Mouse (Mus musculus) kidney, embryonic 16.5 days (tissue): ENCODE data around the gene Gm45140. TPM values are rescaled to one million over a fixed set of nuclear protein-coding genes. Genes with fewer than 3 reads are reported as not detected.

Source experiments
- ATAC-seq: fragments of 200-750 bp; cut with Nextera tagmentation; 2 replicates; pipeline ENCODE4 v1.8.0; 2017; ENCODE audit warnings: moderate TSS enrichment; ENCODE audit not compliant: low FRiP score, low TSS enrichment
- H3K27ac ChIP-seq: fragments of 300-500 bp; sonication (generic); 2 replicates; pipeline ENCODE4 v1.5.1; 2014; ENCODE audit warnings: low read length
- H3K27me3 ChIP-seq: fragments of 300-500 bp; sonication (generic); 2 replicates; pipeline ENCODE4 v1.6.1; 2014; ENCODE audit warnings: low read length, control low read depth, mixed read lengths; ENCODE audit not compliant: insufficient read depth
- H3K36me3 ChIP-seq: fragments of 300-500 bp; sonication (generic); 2 replicates; pipeline ENCODE4 v1.6.1; 2014; ENCODE audit warnings: low read length, control low read depth, mixed read lengths; ENCODE audit not compliant: insufficient read depth
- H3K4me1 ChIP-seq: fragments of 300-500 bp; sonication (generic); 2 replicates; pipeline ENCODE4 v1.6.1; 2014; ENCODE audit warnings: low read length, control low read depth, mixed read lengths; ENCODE audit not compliant: insufficient read depth
- H3K4me2 ChIP-seq: fragments of 300-500 bp; sonication (generic); replicated peaks from 2 replicates; pipeline ENCODE4 v1.6.1; 2014; ENCODE audit warnings: low read depth, low read length
- H3K4me3 ChIP-seq: fragments of 300-500 bp; sonication (generic); 2 replicates; pipeline ENCODE4 v1.5.1; 2014; ENCODE audit warnings: mild to moderate bottlenecking, low read length
- H3K9ac ChIP-seq: fragments of 300-500 bp; sonication (generic); replicated peaks from 2 replicates; pipeline ENCODE4 v1.6.1; 2014; ENCODE audit warnings: low read length
- H3K9me3 ChIP-seq: fragments of 300-500 bp; sonication (generic); 2 replicates; pipeline ENCODE4 v1.6.1; 2016; ENCODE audit warnings: low read length, control low read depth
- WGBS: fragments of 180-500 bp; shearing (Covaris S2); extraction: QIAGEN DNeasy Blood & Tissue Kit; methylation state at CpG from one replicate; pipeline ENCODE4 v1.1.7; 2014; 5-methylcytosine and 5-hydroxymethylcytosine counted together
- polyA plus RNA-seq: library from polyadenylated mRNA; unstranded; fragments of >200 nt; fragmentation: Nextera tagmentation; extraction: Ambion mirVana; gene quantifications from 2 replicates; pipeline ENCODE4 v1.2.1, GENCODE M21; 2015

The Gm45140 gene
- 2.7 and 5.2 TPM in 2 replicates for polyA plus RNA-seq

- no peak for ATAC-seq
- WGBS, result 94% methylated on average over 7 of the region's 7 CpGs
These were observed at the start of gene Gm45140 for GRCm38 (mm10) chr6:87835695-87836094. TSS of gene Gm45140 (minus strand) at chr6:87835795.

GRCm38 (mm10) chr6:87882816-87883215, 47.2 kb upstream of the Gm45140 start:
- 65% methylated on average over 4 of the region's 4 CpGs for WGBS
- no peaks in the 10 kb centered on the region for H3K27me3 ChIP-seq
- no peaks in the 10 kb centered on the region for H3K4me1 ChIP-seq
- H3K9ac ChIP-seq, result no peak overlapping the region
- no peaks in the 10 kb centered on the region for H3K9me3 ChIP-seq
- no peak overlapping the region for H3K4me2 ChIP-seq
- H3K36me3 ChIP-seq, result no peaks in the 10 kb centered on the region
- H3K4me3 ChIP-seq, result no peak overlapping the region
- H3K27ac ChIP-seq, result no peak overlapping the region
- no peak for ATAC-seq

More at GRCm38 (mm10) chr6:87835695-87836094, at the start of gene Gm45140:
- Histone ChIP-seq H3K36me3 (peaks cover 21% of the 10 kb centered on the region), H3K4me1 (peaks cover 12% of the 10 kb centered on the region), H3K9ac (no peak within 1 kb of the TSS), H3K27ac (no peak within 1 kb of the TSS), H3K27me3 (no peaks in the 10 kb centered on the region), H3K9me3 (no peaks in the 10 kb centered on the region), H3K4me3 (no peak within 1 kb of the TSS), H3K4me2 (no peak within 1 kb of the TSS)

GRCm38 (mm10) chr6:87882221-87882620, 46.6 kb upstream of the Gm45140 start:
- no peak for ATAC-seq
- H3K4me1 ChIP-seq, result no peaks in the 10 kb centered on the region
- no peaks in the 10 kb centered on the region for H3K27me3 ChIP-seq
- no peaks in the 10 kb centered on the region for H3K9me3 ChIP-seq
- WGBS, result 76% methylated on average over 3 of the region's 3 CpGs
- no peaks in the 10 kb centered on the region for H3K36me3 ChIP-seq
- H3K9ac ChIP-seq, result no peak overlapping the region
- no peak overlapping the region for H3K4me3 ChIP-seq
- no peak overlapping the region for H3K4me2 ChIP-seq
- H3K27ac ChIP-seq, result no peak overlapping the region

GRCm38 (mm10) chr6:87879628-87880027, 44.0 kb upstream of the Gm45140 start:
- no peak overlapping the region for H3K9ac ChIP-seq
- no peak overlapping the region for H3K27ac ChIP-seq
- H3K9me3 ChIP-seq, result no peaks in the 10 kb centered on the region
- no peaks in the 10 kb centered on the region for H3K36me3 ChIP-seq
- WGBS, result 79% methylated on average over 3 of the region's 3 CpGs
- no peak for ATAC-seq
- no peak overlapping the region for H3K4me3 ChIP-seq
- H3K4me2 ChIP-seq, result no peak overlapping the region
- H3K4me1 ChIP-seq, result no peaks in the 10 kb centered on the region
- H3K27me3 ChIP-seq, result no peaks in the 10 kb centered on the region

- Histone ChIP-seq H3K27me3 (no peaks in the 10 kb centered on the region), H3K4me3 (no peak overlapping the region), H3K9me3 (no peaks in the 10 kb centered on the region), H3K4me1 (no peaks in the 10 kb centered on the region), H3K4me2 (no peak overlapping the region), H3K27ac (no peak overlapping the region), H3K36me3 (no peaks in the 10 kb centered on the region), H3K9ac (no peak overlapping the region)
- WGBS, result 28% methylated on average over 4 of the region's 4 CpGs
- ATAC-seq, result no peak
These were observed 43.4 kb upstream of the Gm45140 start for GRCm38 (mm10) chr6:87879010-87879409.

GRCm38 (mm10) chr6:87876068-87876643, 40.6 kb upstream of the Gm45140 start:
- Histone ChIP-seq H3K27me3 (no peaks in the 10 kb centered on the region), H3K36me3 (no peaks in the 10 kb centered on the region), H3K4me1 (no peaks in the 10 kb centered on the region), H3K27ac (no peak overlapping the region), H3K9ac (no peak overlapping the region), H3K4me2 (no peak overlapping the region), H3K9me3 (no peaks in the 10 kb centered on the region), H3K4me3 (no peak overlapping the region)
- 65% methylated on average over 13 of the region's 13 CpGs for WGBS
- ATAC-seq, result peak; percentile 42; the same call in 1 of the 2 replicates

GRCm38 (mm10) chr6:87875562-87875961, 40.0 kb upstream of the Gm45140 start:
- Histone ChIP-seq H3K4me2 (no peak overlapping the region), H3K36me3 (no peaks in the 10 kb centered on the region), H3K27ac (no peak overlapping the region), H3K27me3 (no peaks in the 10 kb centered on the region), H3K9ac (no peak overlapping the region), H3K4me1 (no peaks in the 10 kb centered on the region), H3K9me3 (no peaks in the 10 kb centered on the region), H3K4me3 (no peak overlapping the region)
- WGBS, result 77% methylated on average over 7 of the region's 7 CpGs
- ATAC-seq, result no peak

- ATAC-seq, result no peak
- H3K4me3 ChIP-seq, result no peak overlapping the region
- WGBS, result 75% methylated on average over 1 of the region's 1 CpGs
These were observed 39.5 kb upstream of the Gm45140 start for GRCm38 (mm10) chr6:87875083-87875482.

GRCm38 (mm10) chr6:87873963-87874362, 38.4 kb upstream of the Gm45140 start:
- Histone ChIP-seq H3K4me1 (no peaks in the 10 kb centered on the region), H3K27ac (no peak overlapping the region), H3K4me3 (no peak overlapping the region), H3K9me3 (no peaks in the 10 kb centered on the region), H3K36me3 (no peaks in the 10 kb centered on the region), H3K9ac (no peak overlapping the region), H3K4me2 (no peak overlapping the region), H3K27me3 (no peaks in the 10 kb centered on the region)
- ATAC-seq, result no peak
- WGBS, result 80% methylated on average over 2 of the region's 2 CpGs

More at GRCm38 (mm10) chr6:87875083-87875482, 39.5 kb upstream of the Gm45140 start:
- H3K4me2 ChIP-seq, result no peak overlapping the region
- H3K36me3 ChIP-seq, result no peaks in the 10 kb centered on the region
- no peak overlapping the region for H3K27ac ChIP-seq
- H3K27me3 ChIP-seq, result no peaks in the 10 kb centered on the region
- H3K9ac ChIP-seq, result no peak overlapping the region
- H3K4me1 ChIP-seq, result no peaks in the 10 kb centered on the region
- H3K9me3 ChIP-seq, result no peaks in the 10 kb centered on the region

- no peaks in the 10 kb centered on the region for H3K27me3 ChIP-seq
- no peak overlapping the region for H3K4me2 ChIP-seq
- H3K4me3 ChIP-seq, result no peak overlapping the region
- WGBS, result 43% methylated on average over 1 of the region's 1 CpGs
- H3K36me3 ChIP-seq, result no peaks in the 10 kb centered on the region
- no peaks in the 10 kb centered on the region for H3K4me1 ChIP-seq
- no peaks in the 10 kb centered on the region for H3K9me3 ChIP-seq
- H3K27ac ChIP-seq, result no peak overlapping the region
- no peak for ATAC-seq
- no peak overlapping the region for H3K9ac ChIP-seq
These were observed 37.5 kb upstream of the Gm45140 start for GRCm38 (mm10) chr6:87873104-87873503.
